Mouse (Mus musculus) bone marrow macrophage, adult 2 months (primary cell): ENCODE data around the gene St7. TPM values are rescaled to one million over a fixed set of nuclear protein-coding genes. Genes with fewer than 3 reads are reported as not detected.

Source experiments
- H3K27ac ChIP-seq: 2 replicates; pipeline ENCODE4 v1.5.1; 2012; ENCODE audit warnings: low read depth, low read length; ENCODE audit not compliant: insufficient read depth
- H3K4me1 ChIP-seq: 2 replicates; pipeline ENCODE4 v1.6.1; 2012; ENCODE audit warnings: low read length; ENCODE audit not compliant: control insufficient read depth, insufficient read depth
- H3K4me3 ChIP-seq: 2 replicates; pipeline ENCODE4 v1.5.1; 2012; ENCODE audit warnings: mild to moderate bottlenecking, low read length, moderate library complexity; ENCODE audit not compliant: insufficient read depth
- CTCF ChIP-seq: IDR thresholded peaks from 2 replicates; pipeline ENCODE4 v1.5.1; 2012; ENCODE audit warnings: low read depth, mild to moderate bottlenecking, low read length, moderate library complexity
- POLR2A ChIP-seq: IDR thresholded peaks from 2 replicates; pipeline ENCODE4 v1.6.1; 2012; ENCODE audit warnings: mild to moderate bottlenecking, low read depth, low read length, borderline replicate concordance
- polyA plus RNA-seq: library from polyadenylated mRNA; stranded (reverse); fragments of >200 nt; gene quantifications from 2 replicates; pipeline ENCODE4 v1.2.4, GENCODE M21; 2012; ENCODE audit not compliant: missing spikeins, insufficient read depth, insufficient read length

The St7 gene
- polyA plus RNA-seq, 1 experiment: 5.3 TPM

DNA sequence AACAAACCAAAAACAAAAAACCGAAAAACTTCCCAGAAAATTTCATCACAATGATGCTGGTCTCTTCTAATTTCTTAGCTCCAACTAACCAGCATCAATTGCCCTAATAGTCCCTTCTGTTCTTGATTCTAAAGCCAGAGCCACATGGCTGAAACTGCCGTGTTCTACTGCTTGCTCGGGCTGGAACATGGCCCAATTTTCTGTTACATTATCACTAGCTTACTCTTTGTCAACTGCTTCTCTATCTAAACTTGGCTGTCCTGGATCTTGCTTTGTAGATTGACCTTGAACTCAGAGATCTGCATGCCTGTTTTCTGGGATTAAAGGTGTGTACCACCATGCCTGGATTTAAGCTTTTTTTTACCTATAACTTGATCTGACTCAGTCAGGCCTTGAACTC is 13.2 kb downstream of the St7 start:
- Histone ChIP-seq H3K4me3 (no peak overlapping the region), H3K27ac (no peak overlapping the region), H3K4me1 (no peaks in the 10 kb centered on the region)
- TF ChIP-seq POLR2A: no peak
- no peak for TF ChIP-seq CTCF

GRCm38 (mm10) chr6:17718978-17719377 is 26.2 kb downstream of the St7 start:
- no peak overlapping the region for H3K4me3 ChIP-seq
- TF ChIP-seq POLR2A (no peak), CTCF (no peak)
- H3K27ac ChIP-seq: no peak overlapping the region
- peaks cover 2% of the 10 kb centered on the region; the same call in 1 of the 2 replicates for H3K4me1 ChIP-seq

- no peak overlapping the region for H3K27ac ChIP-seq
- H3K4me1 ChIP-seq: peaks cover 2% of the 10 kb centered on the region; the same call in 1 of the 2 replicates
- H3K4me3 ChIP-seq: no peak overlapping the region
- TF ChIP-seq POLR2A: no peak
- no peak for TF ChIP-seq CTCF
These were observed 26.7 kb downstream of the St7 start for GRCm38 (mm10) chr6:17719423-17719822.

GRCm38 (mm10) chr6:17720022-17720421 is 27.3 kb downstream of the St7 start:
- TF ChIP-seq CTCF: no peak
- TF ChIP-seq POLR2A: no peak
- peaks cover 2% of the 10 kb centered on the region; the same call in 1 of the 2 replicates for H3K4me1 ChIP-seq
- H3K4me3 ChIP-seq: no peak overlapping the region
- H3K27ac ChIP-seq: no peak overlapping the region

GRCm38 (mm10) chr6:17721706-17722105 is 29.0 kb downstream of the St7 start:
- Histone ChIP-seq H3K4me3 (no peak overlapping the region), H3K4me1 (peaks cover 6% of the 10 kb centered on the region), H3K27ac (no peak overlapping the region)
- TF ChIP-seq POLR2A (no peak), CTCF (no peak)

GRCm38 (mm10) chr6:17725841-17726460 is 33.2 kb downstream of the St7 start:
- Histone ChIP-seq H3K4me3 (no peak overlapping the region), H3K27ac (no peak overlapping the region), H3K4me1 (peaks cover 17% of the 10 kb centered on the region)
- no peak for TF ChIP-seq POLR2A
- no peak for TF ChIP-seq CTCF

GRCm38 (mm10) chr6:17727241-17727640 is 34.5 kb downstream of the St7 start:
- H3K4me3 ChIP-seq: no peak overlapping the region
- no peak overlapping the region for H3K27ac ChIP-seq
- TF ChIP-seq POLR2A (no peak), CTCF (no peak)
- H3K4me1 ChIP-seq: peaks cover 21% of the 10 kb centered on the region

- Histone ChIP-seq H3K4me1 (peaks cover 26% of the 10 kb centered on the region), H3K27ac (peak overlapping the region; percentile 60), H3K4me3 (no peak overlapping the region)
- no peak for TF ChIP-seq POLR2A
- TF ChIP-seq CTCF: no peak
These were observed 35.4 kb downstream of the St7 start for GRCm38 (mm10) chr6:17727891-17728790.

GRCm38 (mm10) chr6:17730122-17730521 is 37.4 kb downstream of the St7 start:
- TF ChIP-seq CTCF (no peak), POLR2A (no peak)

GRCm38 (mm10) chr6:17731694-17732093 is 39.0 kb downstream of the St7 start:
- peaks cover 43% of the 10 kb centered on the region for H3K4me1 ChIP-seq
- H3K4me3 ChIP-seq: no peak overlapping the region
- no peak for TF ChIP-seq CTCF
- no peak for TF ChIP-seq POLR2A
- H3K27ac ChIP-seq: no peak overlapping the region

More at GRCm38 (mm10) chr6:17730122-17730521, 37.4 kb downstream of the St7 start:
- Histone ChIP-seq H3K4me3 (no peak overlapping the region), H3K4me1 (peaks cover 40% of the 10 kb centered on the region), H3K27ac (no peak overlapping the region)
